Mouse (Mus musculus) embryonic facial prominence, embryonic 15.5 days (tissue): ENCODE results near the gene Vmn2r95. TPM values are rescaled to one million over a fixed set of nuclear protein-coding genes. Genes with fewer than 3 reads are reported as not detected.
"Not testable (repeated sequence)": the region's sequence is repeated elsewhere in the genome, so short reads cannot be mapped to it uniquely, and the experiment has no call there.

Source experiments
- ATAC-seq: fragments of 200-750 bp; cut with Nextera tagmentation; 2 replicates; pipeline ENCODE4 v1.8.0; 2017; ENCODE audit warnings: low read depth, moderate TSS enrichment; ENCODE audit not compliant: insufficient number of reproducible peaks, low FRiP score, low TSS enrichment
- H3K27ac ChIP-seq: fragments of 300-500 bp; sonication (generic); replicated peaks from 2 replicates; pipeline ENCODE4 v1.5.1; 2015; ENCODE audit warnings: mild to moderate bottlenecking, inconsistent platforms
- H3K27me3 ChIP-seq: fragments of 300-500 bp; sonication (generic); 2 replicates; pipeline ENCODE4 v1.6.1; 2015; ENCODE audit warnings: inconsistent platforms
- H3K36me3 ChIP-seq: fragments of 300-500 bp; sonication (generic); 2 replicates; pipeline ENCODE4 v1.6.1; 2015; ENCODE audit warnings: mild to moderate bottlenecking, inconsistent platforms
- H3K4me1 ChIP-seq: fragments of 300-500 bp; sonication (generic); 2 replicates; pipeline ENCODE4 v1.6.1; 2015; ENCODE audit warnings: inconsistent platforms
- H3K4me2 ChIP-seq: fragments of 300-500 bp; sonication (generic); replicated peaks from 2 replicates; pipeline ENCODE4 v1.6.1; 2015; ENCODE audit warnings: mild to moderate bottlenecking, inconsistent platforms
- H3K4me3 ChIP-seq: fragments of 300-500 bp; sonication (generic); replicated peaks from 2 replicates; pipeline ENCODE4 v1.5.1; 2015; ENCODE audit warnings: mild to moderate bottlenecking, inconsistent platforms
- H3K9ac ChIP-seq: fragments of 300-500 bp; sonication (generic); 2 replicates; pipeline ENCODE4 v1.6.1; 2015; ENCODE audit warnings: inconsistent platforms
- H3K9me3 ChIP-seq: fragments of 300-500 bp; sonication (generic); replicated peaks from 2 replicates; pipeline ENCODE4 v1.6.1; 2016; ENCODE audit warnings: inconsistent platforms
- WGBS: fragments of 180-500 bp; shearing (Covaris S2); methylation state at CpG from one replicate; pipeline ENCODE4 v1.1.7; 2015; 5-methylcytosine and 5-hydroxymethylcytosine counted together
- polyA plus RNA-seq: library from polyadenylated mRNA; unstranded; fragments of >200 nt; fragmentation: Nextera tagmentation; extraction: Ambion mirVana; gene quantifications from 2 replicates; pipeline ENCODE4 v1.2.1, GENCODE M21; 2015

Gene Vmn2r95
- polyA plus RNA-seq: not detected in 2 replicates

DNA sequence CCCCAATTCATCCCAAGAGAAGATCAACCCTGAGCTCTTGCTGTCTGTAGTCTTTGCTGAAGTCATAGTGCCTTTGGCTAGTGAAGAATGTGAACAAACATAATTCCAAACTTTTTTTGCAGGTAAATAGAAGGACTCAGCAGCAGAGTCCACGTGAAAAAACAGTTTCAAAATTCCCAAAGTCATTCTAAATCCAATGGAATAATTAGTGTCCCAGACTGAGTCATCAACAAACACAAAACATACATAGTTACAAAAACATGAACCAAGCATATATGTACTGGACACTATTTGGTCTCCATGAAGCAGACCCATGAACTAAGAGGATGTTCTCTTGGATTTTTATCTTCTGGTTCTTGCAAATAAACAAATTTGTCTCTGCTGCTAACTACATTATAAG lies at the start of gene Vmn2r95:
TSS of gene Vmn2r95 (plus strand) at position 301 of the 400 bp plus-strand sequence.
- Histone ChIP-seq H3K4me2 (no peak within 1 kb of the TSS), H3K36me3 (no peaks in the 10 kb centered on the region), H3K9ac (no peak within 1 kb of the TSS), H3K27ac (no peak within 1 kb of the TSS), H3K4me3 (no peak within 1 kb of the TSS), H3K4me1 (no peaks in the 10 kb centered on the region), H3K9me3 (no peaks in the 10 kb centered on the region), H3K27me3 (no peaks in the 10 kb centered on the region)
- 19% methylated on average over 1 of the region's 1 CpGs for WGBS
- ATAC-seq: no peak

DNA sequence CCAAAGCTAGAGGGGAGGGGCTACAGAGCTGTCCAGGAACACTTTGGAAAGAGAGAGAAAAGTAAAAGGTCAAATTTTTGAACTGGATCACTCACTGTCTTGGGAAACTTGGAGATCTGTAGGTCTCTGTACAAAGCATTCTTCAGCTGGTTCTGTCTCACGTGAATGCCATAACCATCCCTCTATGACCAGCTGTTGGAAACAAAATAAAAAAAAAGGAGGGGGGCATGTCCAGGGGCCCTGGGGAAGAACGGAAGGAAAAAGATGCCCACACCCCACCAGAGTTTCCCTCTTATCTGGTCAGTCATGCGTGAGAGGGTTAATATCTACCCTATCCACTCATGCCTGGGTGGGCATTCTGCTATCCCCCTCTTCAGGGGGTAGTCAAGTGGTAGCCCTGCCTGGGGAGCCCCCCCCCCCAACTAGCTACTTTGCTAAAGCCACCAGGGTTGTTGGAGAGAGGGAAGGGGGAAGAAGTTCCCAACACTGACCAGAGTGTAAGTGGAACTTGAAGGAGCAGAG lies 31.8 kb downstream of the Vmn2r95 start:
- H3K4me1 ChIP-seq: no peaks in the 10 kb centered on the region
- WGBS: 69% methylated on average over 3 of the region's 3 CpGs
- H3K36me3 ChIP-seq: no peaks in the 10 kb centered on the region
- H3K27ac ChIP-seq: no peak overlapping the region
- no peak overlapping the region for H3K9ac ChIP-seq
- no peak overlapping the region for H3K4me2 ChIP-seq
- no peaks in the 10 kb centered on the region for H3K9me3 ChIP-seq
- no peak for ATAC-seq
- no peak overlapping the region for H3K4me3 ChIP-seq
- H3K27me3 ChIP-seq: no peaks in the 10 kb centered on the region

DNA sequence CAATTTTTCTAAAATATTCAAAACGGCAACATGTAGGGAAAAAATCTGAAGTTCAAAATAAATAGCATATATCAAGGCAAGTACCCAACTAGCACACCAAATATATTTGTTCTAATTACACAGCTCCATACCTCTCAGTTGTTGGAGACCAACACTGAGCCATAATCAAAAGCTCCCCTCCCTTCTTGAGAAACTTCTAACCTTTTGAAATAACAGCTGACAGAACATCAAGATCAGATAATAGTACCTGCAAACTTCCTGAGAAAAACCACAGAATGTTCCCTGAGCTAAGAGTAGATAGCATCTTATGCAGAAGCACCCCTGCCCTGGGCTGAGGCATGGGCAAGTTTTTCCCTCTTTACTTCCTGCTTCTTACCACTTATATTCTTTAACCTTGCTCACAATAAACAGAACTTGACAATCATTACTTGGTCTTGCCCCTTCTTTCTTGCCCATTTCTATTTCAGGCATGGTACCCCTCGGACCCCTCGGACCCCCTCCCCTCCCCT lies 34.3 kb downstream of the Vmn2r95 start:
- not testable (repeated sequence) for H3K4me3 ChIP-seq, H3K4me1 ChIP-seq, H3K27me3 ChIP-seq, ATAC-seq, H3K36me3 ChIP-seq, H3K9me3 ChIP-seq, H3K27ac ChIP-seq, H3K9ac ChIP-seq, H3K4me2 ChIP-seq
- 76% methylated on average over 3 of the region's 3 CpGs for WGBS

DNA sequence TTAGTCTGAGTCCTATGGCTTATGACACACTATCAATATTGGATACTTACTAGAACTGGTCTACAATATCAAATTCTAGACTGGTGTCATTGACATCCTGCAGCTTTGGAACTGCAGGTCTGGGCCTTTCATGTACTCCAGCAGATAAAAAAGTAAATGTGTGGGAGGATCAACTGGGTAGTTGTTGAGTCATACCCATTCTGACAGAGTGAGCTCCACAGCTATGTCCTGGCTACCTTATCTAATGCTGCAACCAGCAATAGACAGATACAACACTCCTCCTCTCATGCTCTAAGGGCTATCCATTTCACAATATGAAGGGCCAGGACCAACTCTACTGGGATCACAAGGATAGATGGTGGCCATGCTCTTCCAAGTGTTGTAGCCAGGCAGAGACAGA lies 38.8 kb downstream of the Vmn2r95 start:
- no peaks in the 10 kb centered on the region for H3K4me1 ChIP-seq
- no peaks in the 10 kb centered on the region for H3K9me3 ChIP-seq
- no peak for ATAC-seq
- H3K4me2 ChIP-seq: no peak overlapping the region
- no peaks in the 10 kb centered on the region for H3K36me3 ChIP-seq
- H3K27ac ChIP-seq: no peak overlapping the region
- no peaks in the 10 kb centered on the region for H3K27me3 ChIP-seq
- no peak overlapping the region for H3K9ac ChIP-seq
- H3K4me3 ChIP-seq: no peak overlapping the region

DNA sequence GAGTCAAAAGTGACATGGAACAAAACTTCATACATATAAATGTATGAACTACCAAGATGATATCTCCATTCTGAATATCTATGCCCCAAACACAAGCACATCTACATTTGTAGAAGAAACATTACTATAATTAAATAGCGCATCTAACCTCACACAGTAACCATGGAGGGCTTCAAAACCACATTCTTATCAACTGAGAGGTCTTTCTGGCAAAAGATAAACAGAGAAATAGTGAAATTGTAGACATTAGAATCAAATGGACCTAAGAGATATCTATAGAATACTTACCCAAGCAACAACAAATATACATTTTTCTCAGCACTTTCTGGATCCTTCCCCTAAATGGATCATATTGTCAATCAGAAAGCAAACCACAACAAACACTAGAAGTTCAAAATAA lies 56.0 kb downstream of the Vmn2r95 start:
- WGBS: 58% methylated on average over 1 of the region's 1 CpGs

More for the DNA sequence above, 56.0 kb downstream of the Vmn2r95 start:
- Histone ChIP-seq H3K9me3 (no peaks in the 10 kb centered on the region), H3K36me3 (no peaks in the 10 kb centered on the region), H3K4me3 (no peak overlapping the region), H3K9ac (no peak overlapping the region), H3K4me2 (no peak overlapping the region), H3K27ac (no peak overlapping the region), H3K4me1 (no peaks in the 10 kb centered on the region), H3K27me3 (no peaks in the 10 kb centered on the region)
- ATAC-seq: no peak

Other genes with a start within 250 kb of the Vmn2r95 start
- gene Vmn2r94, start 146.3 kb upstream of the Vmn2r95 start, polyA plus RNA-seq: not detected in 2 replicates
- not detected in 2 replicates for gene Vmn2r93, start 126.0 kb upstream of the Vmn2r95 start, polyA plus RNA-seq
- not detected in 2 replicates for gene Vmn2r96, start 149.1 kb downstream of the Vmn2r95 start, polyA plus RNA-seq